Mouse (Mus musculus): ENCODE measurements around the gene Hrg. TPM values are rescaled to one million over a fixed set of nuclear protein-coding genes. Genes with fewer than 3 reads are reported as not detected.
"Not testable (repeated sequence)": the region's sequence is repeated elsewhere in the genome, so short reads cannot be mapped to it uniquely, and the experiment has no call there.

The Hrg gene
- total RNA-seq, 1 experiment from 2014 or later: not detected

DNA sequence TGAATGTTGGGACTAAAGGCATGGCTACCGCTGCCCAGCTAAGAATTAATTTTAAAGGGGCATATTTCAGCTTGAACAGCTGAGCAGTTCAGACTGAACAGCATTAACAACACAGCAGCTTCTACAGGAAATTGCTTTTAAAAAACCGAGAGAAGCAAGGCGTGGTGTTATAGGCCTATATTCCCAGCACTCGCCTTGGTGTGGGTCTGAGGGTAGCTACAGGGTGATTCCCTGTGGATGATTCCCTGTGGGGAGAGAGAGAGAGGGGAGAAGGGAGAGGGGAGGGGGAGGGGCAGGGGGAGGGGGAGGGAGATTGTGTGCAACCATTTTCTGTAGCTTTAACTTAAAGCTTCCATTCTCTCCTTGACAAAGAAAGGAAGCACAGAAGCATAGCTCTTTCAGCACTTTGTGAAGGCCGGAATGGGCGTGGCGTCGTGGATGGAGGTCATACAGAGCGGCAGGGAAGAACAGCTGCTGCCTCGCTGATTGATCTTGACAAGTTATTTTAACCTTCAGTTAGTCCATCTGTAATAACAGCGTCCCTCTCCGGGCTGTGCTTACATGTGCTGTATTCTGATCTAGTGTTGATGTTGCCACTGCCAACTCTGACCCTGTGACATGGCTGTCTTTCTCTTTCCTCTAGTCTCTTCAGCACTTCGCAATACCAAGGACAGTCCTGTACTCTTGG is 4.7 kb downstream of the Hrg start:
- ATAC-seq (ENCODE audit: extremely low read depth, insufficient number of reproducible peaks, low FRiP score, poor library complexity, severe bottlenecking): no peak

DNA sequence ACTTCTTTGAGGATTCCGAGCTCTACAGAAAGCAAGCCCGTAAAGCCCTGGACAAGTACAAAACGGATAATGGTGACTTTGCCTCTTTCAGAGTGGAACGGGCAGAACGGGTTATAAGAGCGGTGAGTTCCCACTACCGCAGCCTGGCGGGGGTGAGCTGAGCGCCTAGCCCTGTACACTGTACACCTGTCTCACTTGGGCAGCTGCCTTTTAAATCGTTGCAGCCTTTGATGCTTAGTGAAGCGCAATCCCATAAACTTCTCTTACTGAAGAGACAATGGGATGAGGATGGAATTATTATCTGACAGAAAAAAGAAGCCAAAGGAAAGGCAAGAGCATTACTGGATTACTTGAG is 5.2 kb downstream of the Hrg start:
- ATAC-seq (ENCODE audit: extremely low read depth, insufficient number of reproducible peaks, low FRiP score, poor library complexity, severe bottlenecking): no peak

DNA sequence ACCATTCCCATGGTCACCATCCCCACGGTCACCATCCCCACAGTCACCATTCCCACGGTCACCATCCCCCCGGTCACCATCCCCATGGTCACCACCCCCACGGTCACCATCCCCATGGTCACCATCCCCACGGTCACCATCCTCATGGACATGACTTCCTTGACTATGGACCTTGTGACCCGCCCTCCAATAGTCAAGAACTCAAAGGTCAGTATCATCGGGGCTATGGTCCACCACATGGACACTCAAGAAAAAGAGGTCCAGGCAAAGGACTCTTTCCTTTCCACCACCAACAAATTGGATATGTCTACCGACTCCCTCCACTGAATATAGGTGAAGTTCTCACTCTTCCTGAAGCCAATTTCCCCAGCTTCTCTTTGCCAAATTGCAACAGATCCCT is 10.2 kb downstream of the Hrg start:
- no peak for ATAC-seq (ENCODE audit: extremely low read depth, insufficient number of reproducible peaks, low FRiP score, poor library complexity, severe bottlenecking)

DNA sequence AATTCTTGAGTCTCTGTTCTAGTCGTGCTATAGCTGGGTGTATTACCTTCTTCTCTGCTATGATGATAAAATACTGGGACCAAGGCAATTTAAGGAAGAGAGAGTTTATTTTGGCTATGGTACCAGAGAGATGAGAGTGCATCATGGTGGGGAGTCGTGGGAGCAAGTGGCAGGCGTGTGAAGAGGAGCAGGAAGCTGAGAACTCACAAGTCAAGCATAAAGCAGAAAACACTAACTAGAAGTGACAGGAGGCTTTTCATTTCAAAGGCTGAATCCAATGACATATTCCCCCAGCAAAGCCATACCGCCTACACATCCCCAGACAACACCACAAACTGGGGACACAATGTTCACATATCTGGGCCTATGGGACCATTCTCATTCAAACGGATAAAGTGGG is 11.4 kb downstream of the Hrg start:
- ATAC-seq (ENCODE audit: extremely low read depth, insufficient number of reproducible peaks, low FRiP score, poor library complexity, severe bottlenecking): no peak

- ATAC-seq (ENCODE audit: extremely low read depth, insufficient number of reproducible peaks, low FRiP score, poor library complexity, severe bottlenecking): no peak
Measured at GRCm38 (mm10) chr16:22963293-22963692, 12.4 kb downstream of the Hrg start.

GRCm38 (mm10) chr16:22967383-22968030 is 16.6 kb downstream of the Hrg start:
- ATAC-seq (ENCODE audit: extremely low read depth, insufficient number of reproducible peaks, low FRiP score, poor library complexity, severe bottlenecking): no peak

- not testable (repeated sequence) for ATAC-seq (ENCODE audit: extremely low read depth, insufficient number of reproducible peaks, low FRiP score, poor library complexity, severe bottlenecking)
Measured at GRCm38 (mm10) chr16:22996951-22997350, 46.1 kb downstream of the Hrg start.

Other genes with a start within 250 kb of the Hrg start
- gene Crygs, start 139.5 kb upstream of the Hrg start, total RNA-seq (2017): not detected in 2 replicates
- gene Tbccd1, start 93.4 kb upstream of the Hrg start, total RNA-seq (2017): 19.2 and 22.8 TPM in 2 replicates
- gene Dnajb11, start 93.2 kb upstream of the Hrg start, total RNA-seq (2017): 98.7 and 103 TPM in 2 replicates
- gene Ahsg, start 59.8 kb upstream of the Hrg start, total RNA-seq (2017): not detected in 2 replicates
- not detected in 2 replicates for gene Fetub, start 32.7 kb upstream of the Hrg start, total RNA-seq (2017)
- gene Kng2, start 78.4 kb downstream of the Hrg start, total RNA-seq (2017): not detected in 2 replicates
- gene Kng1, start 106.8 kb downstream of the Hrg start, total RNA-seq (2017): not detected in 2 replicates
- gene Eif4a2, start 156.4 kb downstream of the Hrg start, total RNA-seq (2017): 1,840 and 1,846 TPM in 2 replicates
- 6.8 and 7.1 TPM in 2 replicates for gene Rfc4, start 176.7 kb downstream of the Hrg start, total RNA-seq (2017)
- not detected in 2 replicates for gene Adipoq, start 195.5 kb downstream of the Hrg start, total RNA-seq (2017)